Mouse (Mus musculus): ENCODE results near the gene Mslnl.

Mslnl gene

GRCm38 (mm10) chr17:25786280-25786679, 50.4 kb downstream of the Mslnl start, which contains the start of gene Ccdc78:
TSS of gene Ccdc78 (plus strand) at chr17:25786580.
- DNase-seq (ENCODE audit: low spot score), result no peak

DNA sequence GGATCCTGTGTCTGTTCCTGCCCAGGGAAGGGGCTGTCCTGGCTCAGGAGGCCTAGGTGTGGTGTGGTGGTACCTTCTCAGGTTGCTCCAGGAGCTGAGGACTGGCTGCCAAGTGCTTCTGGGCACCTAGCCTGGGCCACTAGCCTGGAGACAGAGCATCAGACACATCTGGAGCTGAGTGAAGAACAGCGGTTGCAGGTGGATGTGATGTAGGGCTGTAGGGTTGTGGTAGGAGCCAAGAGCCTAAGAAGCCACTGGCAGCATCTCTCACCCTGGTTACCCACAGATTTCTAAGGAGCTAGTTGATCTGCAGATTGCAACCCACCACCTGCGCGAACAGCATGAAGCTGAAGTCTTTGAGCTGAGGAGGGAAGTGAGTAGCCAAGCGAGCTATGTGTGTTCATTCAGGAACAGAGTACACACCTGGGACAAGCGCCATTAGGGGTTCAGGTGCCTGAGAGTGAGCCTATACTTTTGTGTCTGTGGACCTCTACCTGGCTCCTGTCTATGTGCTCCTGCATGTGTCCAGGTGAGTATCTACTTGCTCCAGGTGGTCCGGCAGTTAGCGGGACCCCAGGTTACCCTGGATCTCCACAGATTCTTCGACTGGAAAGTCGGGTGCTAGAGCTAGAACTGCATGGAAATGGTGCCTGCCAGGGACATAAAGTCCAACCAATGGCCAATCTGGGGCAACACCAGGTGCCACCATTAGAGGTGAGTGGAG, 51.1 kb downstream of the Mslnl start:
- DNase-seq (ENCODE audit: low spot score), result no peak

DNA sequence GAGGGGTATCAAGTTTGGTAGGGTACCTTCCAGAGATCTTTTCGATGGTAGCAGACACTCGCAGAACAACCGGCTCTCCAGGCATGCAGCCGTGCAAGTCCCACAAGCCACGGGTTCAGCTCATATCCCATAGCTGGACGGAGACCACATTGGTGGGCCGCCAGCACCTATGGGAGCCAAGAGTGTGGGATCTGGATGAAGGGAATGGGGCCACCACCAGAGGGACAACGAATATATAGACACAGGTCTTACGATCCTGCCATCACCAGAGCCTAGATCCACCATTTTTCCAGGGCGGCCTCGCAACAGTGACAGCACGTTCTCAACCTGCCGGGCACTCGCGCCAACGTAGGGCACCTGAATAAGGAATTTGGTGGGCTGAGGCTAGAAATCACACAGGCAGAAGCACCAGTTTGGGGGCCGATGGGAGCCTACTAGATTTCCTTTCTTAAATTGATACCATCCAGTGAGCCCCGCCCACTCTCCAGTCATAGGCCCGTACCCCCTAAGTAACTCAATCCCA, 55.5 kb downstream of the Mslnl start:
- DNase-seq (ENCODE audit: low spot score), result no peak

GRCm38 (mm10) chr17:25791843-25792527, 56.1 kb downstream of the Mslnl start:
- DNase-seq (ENCODE audit: low spot score), result peak; percentile 89

GRCm38 (mm10) chr17:25792615-25793014, 56.8 kb downstream of the Mslnl start, which contains the start of gene Fam173a:
TSS of gene Fam173a (minus strand) at chr17:25792901.
- peak; percentile 82 for DNase-seq (ENCODE audit: low spot score)

DNA sequence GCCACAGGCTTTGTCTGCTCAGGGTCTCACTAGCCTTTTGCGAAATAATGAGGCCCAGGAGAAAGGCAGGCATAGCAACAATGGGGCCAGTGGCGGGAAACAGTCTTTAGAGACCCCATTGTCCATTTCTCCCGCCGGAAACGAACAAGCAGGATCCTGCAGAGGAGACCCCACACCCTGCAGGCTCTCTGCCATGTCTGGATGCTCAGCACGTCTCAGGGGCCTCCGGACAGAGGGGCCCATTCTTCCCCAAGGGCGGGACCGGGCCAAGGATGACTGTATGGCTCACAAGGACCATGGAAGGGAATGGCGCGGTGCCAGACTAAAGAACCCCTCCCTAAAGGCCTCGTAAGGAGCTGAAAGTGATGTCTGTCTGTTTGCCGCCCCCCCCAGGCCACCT, 58.4 kb downstream of the Mslnl start:
- DNase-seq (ENCODE audit: low spot score), result peak; percentile 70

- no peak for DNase-seq (ENCODE audit: low spot score)
Measured at GRCm38 (mm10) chr17:25794998-25795397, 59.2 kb downstream of the Mslnl start.

- peak; percentile 97 for DNase-seq (ENCODE audit: low spot score)
Measured at GRCm38 (mm10) chr17:25795609-25796092, 59.8 kb downstream of the Mslnl start, which contains the start of gene AC134908.4. TSS of gene AC134908.4 (minus strand) at chr17:25795659.

DNA sequence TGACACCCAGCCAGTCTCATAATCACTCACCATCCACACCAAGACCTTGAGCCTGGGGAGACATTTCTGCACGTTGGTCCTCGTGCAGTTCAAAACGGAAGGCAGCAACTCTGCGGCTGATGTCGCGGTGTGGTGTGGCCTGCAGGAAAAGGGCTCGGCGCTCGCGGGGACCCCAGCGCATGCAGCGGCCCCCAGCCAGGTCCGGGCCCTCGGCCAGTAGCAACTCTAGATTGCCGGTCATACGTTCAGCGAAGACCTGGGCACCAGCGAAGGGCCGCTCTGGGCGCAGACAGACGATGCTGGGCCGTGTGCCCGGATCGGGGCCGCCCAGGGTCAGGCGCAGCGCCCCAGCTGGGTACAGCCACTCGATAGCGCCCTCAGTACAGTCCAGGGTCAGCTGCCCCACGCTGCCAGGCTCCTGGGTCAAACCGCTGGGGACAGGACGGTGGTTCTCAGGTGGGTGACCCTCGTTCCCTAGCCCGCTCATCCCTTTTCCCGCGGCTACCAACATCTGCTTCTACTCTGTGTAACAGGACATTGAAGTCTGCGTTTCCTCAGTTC, 60.4 kb downstream of the Mslnl start:
- DNase-seq (ENCODE audit: low spot score), result no peak

- peak; percentile 97 for DNase-seq (ENCODE audit: low spot score)
Measured at GRCm38 (mm10) chr17:25796951-25797369, 61.1 kb downstream of the Mslnl start, which contains the start of gene Metrn. TSS of gene Metrn (minus strand) at chr17:25797136.
